Mouse (Mus musculus) myocyte (in vitro differentiated cells): ENCODE results near the gene Adgrb3.

ENCODE experiments used
- CEBPB ChIP-seq: IDR thresholded peaks from 2 replicates; pipeline ENCODE4 v1.6.1; 2011; ENCODE audit warnings: mild to moderate bottlenecking, moderate library complexity; ENCODE audit not compliant: poor library complexity, insufficient read depth, severe bottlenecking
- E2F4 ChIP-seq: IDR thresholded peaks from one replicate; pipeline ENCODE4 v1.6.1; 2011; ENCODE audit warnings: mild to moderate bottlenecking, control low read depth, moderate library complexity; ENCODE audit not compliant: insufficient read depth
- MAX ChIP-seq: IDR thresholded peaks from one replicate; pipeline ENCODE4 v1.6.1; 2011; ENCODE audit warnings: low read depth, mild to moderate bottlenecking, control low read depth
- MYOD1 ChIP-seq, 3 experiments: IDR thresholded peaks; one replicate each; pipeline ENCODE4 v1.6.1; 2011; ENCODE audit warnings: control low read depth in 2 of 3, low read depth in 2 of 3, mild to moderate bottlenecking in 2 of 3, moderate library complexity in 1 of 3; ENCODE audit not compliant: insufficient read length in 2 of 3, control insufficient read depth in 1 of 3
- MYOG ChIP-seq, 3 experiments: IDR thresholded peaks; one replicate each; pipeline ENCODE4 v1.6.1; 2011; ENCODE audit warnings: control low read depth in 2 of 3, low read depth in 2 of 3, mild to moderate bottlenecking in 2 of 3; ENCODE audit not compliant: insufficient read length in 2 of 3, control insufficient read depth in 1 of 3, insufficient read depth in 1 of 3
- POLR2A ChIP-seq: IDR thresholded peaks from one replicate; pipeline ENCODE4 v1.6.1; 2011; ENCODE audit warnings: low read depth, mild to moderate bottlenecking, control low read depth, moderate library complexity; ENCODE audit not compliant: insufficient read length
- POLR2AphosphoS2 ChIP-seq: IDR thresholded peaks from one replicate; pipeline ENCODE4 v1.6.1; 2011; ENCODE audit warnings: low read depth, control low read depth; ENCODE audit not compliant: insufficient read length
- REST ChIP-seq: IDR thresholded peaks from one replicate; pipeline ENCODE4 v1.6.1; 2011; ENCODE audit warnings: mild to moderate bottlenecking, control low read depth, moderate library complexity; ENCODE audit not compliant: insufficient read depth, insufficient read length
- SRF ChIP-seq: IDR thresholded peaks from one replicate; pipeline ENCODE4 v1.6.1; 2011; ENCODE audit warnings: low read depth; ENCODE audit not compliant: control insufficient read depth, insufficient read length
- TCF12 ChIP-seq: IDR thresholded peaks from one replicate; pipeline ENCODE4 v1.6.1; 2011; ENCODE audit warnings: mild to moderate bottlenecking, control low read depth; ENCODE audit not compliant: poor library complexity, insufficient read depth, severe bottlenecking
- TCF3 ChIP-seq: IDR thresholded peaks from one replicate; pipeline ENCODE4 v1.6.1; 2011; ENCODE audit warnings: low read depth, control low read depth; ENCODE audit not compliant: insufficient read length
- USF1 ChIP-seq: IDR thresholded peaks from one replicate; pipeline ENCODE4 v1.6.1; 2011; ENCODE audit warnings: low read depth, mild to moderate bottlenecking, control low read depth, moderate library complexity

DNA sequence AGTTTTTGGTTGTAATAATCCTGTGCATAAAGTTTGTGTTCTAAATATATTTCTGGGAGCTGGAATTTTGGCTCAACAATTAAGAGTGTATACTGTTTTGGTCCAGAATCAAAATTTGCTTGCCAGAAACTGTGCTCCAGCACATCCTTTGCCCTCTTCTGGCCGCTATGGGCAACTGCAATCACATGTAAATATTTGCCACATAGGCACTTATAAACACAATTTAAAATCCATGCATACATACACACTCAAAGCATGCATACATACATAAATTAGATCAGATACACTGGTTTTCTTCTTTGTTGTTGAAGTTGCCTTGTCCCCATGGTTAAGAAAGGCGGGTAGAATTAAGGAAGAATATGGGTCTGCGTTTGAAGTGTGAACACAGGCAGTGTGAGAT, 132.7 kb downstream of the Adgrb3 start:
- TF ChIP-seq POLR2A (no peak), POLR2AphosphoS2 (no peak), TCF3 (no peak), MYOG (IDR thresholded peaks at IDR 0.05; ENCODE audit: control insufficient read depth in 1 of 3, insufficient read depth in 1 of 3, insufficient read length in 2 of 3, low read depth in 2 of 3) (no peak), USF1 (no peak), E2F4 (no peak), MAX (no peak), CEBPB (no peak), MYOD1 (IDR thresholded peaks at IDR 0.05; ENCODE audit: control insufficient read depth in 1 of 3, insufficient read length in 2 of 3, low read depth in 2 of 3) (no peak), REST (no peak), TCF12 (no peak), SRF (no peak)
